Mouse (Mus musculus) heart, postnatal 25 days (tissue): ENCODE measurements at regions not wholly inside any gene's neighbourhood (a gene's known extent, or its start where the extent isn't known, plus 50 kb on each side); places are given as distances from the start of the nearest gene placed in this dataset.

Experiments
- DNase-seq: peaks from one replicate; pipeline ENCODE4 v3.0.0; 2022; ENCODE audit warnings: low spot score
- intact Hi-C: fragments of 180-260 bp; cut with DNase I; formaldehyde crosslinking; loops from one replicate; pipeline ENCODE4 v1.15.1; 2025

- no peak for DNase-seq
- intact Hi-C loops: no loop called here
Measured at GRCm38 (mm10) chr3:65478215-65478614, 50.0 kb upstream of the Tiparp start.

GRCm38 (mm10) chr3:65477111-65477510 is 51.1 kb upstream of the Tiparp start:
- intact Hi-C loops: no loop called here
- no peak for DNase-seq

GRCm38 (mm10) chr3:65476091-65476953 is 51.9 kb upstream of the Tiparp start:
- no peak for DNase-seq
- intact Hi-C loops: no loop called here

- intact Hi-C loops: no loop called here
Measured at GRCm38 (mm10) chr3:65474585-65474984, 53.6 kb upstream of the Tiparp start.

GRCm38 (mm10) chr3:65471796-65472195 is 56.4 kb upstream of the Tiparp start:
- no peak for DNase-seq
- intact Hi-C loops: no loop called here

More at GRCm38 (mm10) chr3:65474585-65474984, 53.6 kb upstream of the Tiparp start:
- no peak for DNase-seq

- intact Hi-C loops: no loop called here
Measured at GRCm38 (mm10) chr3:65469207-65469606, 59.0 kb upstream of the Tiparp start.

GRCm38 (mm10) chr3:65464769-65465168 is 63.4 kb upstream of the Tiparp start:
- DNase-seq: no peak
- intact Hi-C loops: no loop called here

More at GRCm38 (mm10) chr3:65469207-65469606, 59.0 kb upstream of the Tiparp start:
- no peak for DNase-seq

GRCm38 (mm10) chr3:65460936-65461335 is 67.3 kb upstream of the Tiparp start:
- DNase-seq: no peak
- intact Hi-C loops: no loop called here

- DNase-seq: no peak
- intact Hi-C loops: no loop called here
Measured at GRCm38 (mm10) chr3:65459702-65460101, 67.3 kb upstream of the Ssr3 start.

- intact Hi-C loops: no loop called here
- no peak for DNase-seq
Measured at GRCm38 (mm10) chr3:65457931-65458330, 65.5 kb upstream of the Ssr3 start.

GRCm38 (mm10) chr3:65455597-65456284 is 63.3 kb upstream of the Ssr3 start:
- intact Hi-C loops: no loop called here
- DNase-seq: peak; percentile 61

GRCm38 (mm10) chr3:65454301-65454700 is 61.9 kb upstream of the Ssr3 start:
- intact Hi-C loops: no loop called here
- no peak for DNase-seq

- DNase-seq: no peak
Measured at GRCm38 (mm10) chr3:65449176-65449575, 56.8 kb upstream of the Ssr3 start.

GRCm38 (mm10) chr3:65443701-65444100 is 51.3 kb upstream of the Ssr3 start:
- intact Hi-C loops: no loop called here
- DNase-seq: no peak

More at GRCm38 (mm10) chr3:65449176-65449575, 56.8 kb upstream of the Ssr3 start:
- intact Hi-C loops: no loop called here

- intact Hi-C loops: no loop called here
- DNase-seq: no peak
Measured at GRCm38 (mm10) chr3:65442946-65443345, 50.5 kb upstream of the Ssr3 start.

- intact Hi-C loops: no loop called here
- DNase-seq: peak; percentile 21
Measured at GRCm38 (mm10) chr3:65442269-65442668, 49.8 kb upstream of the Ssr3 start.
